Mouse (Mus musculus) ES-E14 (cell line): ENCODE measurements around the gene Cdyl. TPM values are rescaled to one million over a fixed set of nuclear protein-coding genes. Genes with fewer than 3 reads are reported as not detected.

Experiments
- DNase-seq: peaks from one replicate; pipeline ENCODE4 v3.0.0-alpha.2; 2013; ENCODE audit warnings: low read depth, low spot score
- H3K27ac ChIP-seq: 2 replicates; pipeline ENCODE4 v1.5.1; 2012; ENCODE audit warnings: low read depth, mild to moderate bottlenecking, low read length, moderate library complexity, mixed read lengths; ENCODE audit not compliant: poor library complexity, insufficient read depth, severe bottlenecking
- H3K36me3 ChIP-seq: 2 replicates; pipeline ENCODE4 v1.6.1; 2012; ENCODE audit warnings: mild to moderate bottlenecking, low read length, moderate library complexity, mixed read lengths; ENCODE audit not compliant: control insufficient read depth, poor library complexity, insufficient read depth, severe bottlenecking
- H3K4me1 ChIP-seq, 2 experiments: fragments of 150-350 bp in 1 of 2; sonication (generic) in 1 of 2; 2 replicates each; pipeline ENCODE4 v1.6.1; 2012; ENCODE audit warnings: low read length in 2 of 2, mild to moderate bottlenecking in 1 of 2, mixed read lengths in 1 of 2; ENCODE audit not compliant: control insufficient read depth in 2 of 2, insufficient read depth in 2 of 2, poor library complexity in 1 of 2
- H3K4me3 ChIP-seq, 2 experiments: fragments of 150-350 bp in 1 of 2; sonication (generic) in 1 of 2; 2 replicates each; pipeline ENCODE4 v1.5.1; 2012; ENCODE audit warnings: low read length in 2 of 2, low read depth in 1 of 2, mild to moderate bottlenecking in 1 of 2, mixed read lengths in 1 of 2; ENCODE audit not compliant: insufficient read depth in 1 of 2, poor library complexity in 1 of 2, severe bottlenecking in 1 of 2
- H3K9ac ChIP-seq: 2 replicates; pipeline ENCODE4 v1.6.1; 2012; ENCODE audit warnings: low read depth, mild to moderate bottlenecking, low read length, mixed read lengths; ENCODE audit not compliant: poor library complexity, insufficient read depth, severe bottlenecking
- H3K9me3 ChIP-seq: fragments of 150-350 bp; sonication (generic); 2 replicates; pipeline ENCODE4 v1.6.1; 2012; ENCODE audit warnings: low read depth, mild to moderate bottlenecking, low read length; ENCODE audit not compliant: control insufficient read depth, insufficient read depth
- CHD2 ChIP-seq: IDR thresholded peaks from 2 replicates; pipeline ENCODE4 v1.6.1; 2014; ENCODE audit warnings: mild to moderate bottlenecking, low read depth, low read length, inconsistent platforms
- HCFC1 ChIP-seq: IDR thresholded peaks from 2 replicates; pipeline ENCODE4 v1.6.1; 2012; ENCODE audit warnings: low read length, inconsistent platforms, borderline replicate concordance; ENCODE audit not compliant: insufficient read depth
- MAFK ChIP-seq: IDR thresholded peaks from 2 replicates; pipeline ENCODE4 v1.6.1; 2014; ENCODE audit warnings: mild to moderate bottlenecking, low read depth, low read length, inconsistent platforms; ENCODE audit not compliant: insufficient read depth
- ZC3H11A ChIP-seq: IDR thresholded peaks from 2 replicates; pipeline ENCODE4 v1.6.1; 2012; ENCODE audit warnings: low read depth, mild to moderate bottlenecking, inconsistent platforms, low read length, borderline replicate concordance
- ZNF384 ChIP-seq: IDR thresholded peaks from 2 replicates; pipeline ENCODE4 v1.6.1; 2012; ENCODE audit warnings: low read depth, low read length, inconsistent platforms
- in situ Hi-C, 2 experiments: fragments of 600-800 bp; cut with MboI; formaldehyde crosslinking; loops; one replicate each; pipeline ENCODE4 v1.15.1; 2025; ENCODE audit warnings: low sequenced_read_pairs in 2 of 2, inconsistent platforms in 1 of 2; ENCODE audit not compliant: unreplicated experiment in 2 of 2
- total RNA-seq: library from RNA; depleted of rRNA; stranded (reverse); fragments of 300-350 nt; gene quantifications from 2 replicates; pipeline ENCODE4 v1.2.3, GENCODE M21; 2012

Gene Cdyl
- total RNA-seq, 1 experiment: 20.3 TPM

- TF ChIP-seq CHD2 (no peak), ZNF384 (no peak), HCFC1 (no peak), MAFK (no peak), ZC3H11A (no peak)
- in situ Hi-C loops: no loop called here
- DNase-seq: no peak
Observed at GRCm38 (mm10) chr13:35878282-35878681, 218.6 kb downstream of the Cdyl start.

GRCm38 (mm10) chr13:35879068-35879467, 219.4 kb downstream of the Cdyl start:
- in situ Hi-C loops: no loop called here
- DNase-seq: no peak
- Histone ChIP-seq H3K36me3 (peaks cover 6% of the 10 kb centered on the region; the same call in 1 of the 2 replicates), H3K4me1 (peaks cover 0 to 4% of the 10 kb centered on the region in 2 experiments; a peak in 1 of 4 replicates), H3K9me3 (no peaks in the 10 kb centered on the region), H3K4me3 (no peak overlapping the region), H3K27ac (no peak overlapping the region), H3K9ac (no peak overlapping the region)
- no peak for TF ChIP-seq MAFK
- TF ChIP-seq ZC3H11A: no peak
- no peak for TF ChIP-seq ZNF384
- no peak for TF ChIP-seq CHD2
- no peak for TF ChIP-seq HCFC1

More at GRCm38 (mm10) chr13:35878282-35878681, 218.6 kb downstream of the Cdyl start:
- Histone ChIP-seq H3K36me3 (peaks cover 7% of the 10 kb centered on the region; the same call in 1 of the 2 replicates), H3K4me1 (peaks cover 0 to 4% of the 10 kb centered on the region in 2 experiments; a peak in 1 of 4 replicates), H3K27ac (no peak overlapping the region), H3K4me3 (no peak overlapping the region), H3K9me3 (no peaks in the 10 kb centered on the region), H3K9ac (no peak overlapping the region)

DNA sequence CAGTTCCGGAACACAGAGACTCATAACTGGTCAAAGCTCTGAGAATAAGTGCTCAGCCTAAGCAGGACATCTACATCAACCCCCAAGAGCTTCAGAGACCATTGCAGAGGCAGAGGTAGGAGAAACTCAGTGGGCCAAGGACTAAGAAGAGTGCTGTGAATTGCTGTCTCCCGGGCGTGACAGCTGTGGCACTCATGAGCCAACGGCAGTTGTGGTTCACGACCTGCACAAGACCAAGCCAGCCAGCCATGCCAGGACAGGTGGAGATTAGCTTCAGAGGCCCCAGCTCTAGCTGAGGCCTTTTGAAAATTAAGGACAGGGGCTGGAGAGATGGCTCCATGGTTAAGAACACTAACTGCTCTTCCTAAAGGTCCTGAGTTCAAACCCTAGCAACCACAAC, 219.9 kb downstream of the Cdyl start:
- peaks cover 0 to 4% of the 10 kb centered on the region in 2 experiments; a peak in 1 of 4 replicates for H3K4me1 ChIP-seq
- H3K27ac ChIP-seq: no peak overlapping the region
- H3K4me3 ChIP-seq: no peak overlapping the region
- TF ChIP-seq MAFK (no peak), ZC3H11A (no peak), CHD2 (no peak), ZNF384 (no peak), HCFC1 (no peak)
- no peak for DNase-seq
- 0 out of 2 replicates have a peak, but pooled peaks cover 2% of the 10 kb centered on the region for H3K36me3 ChIP-seq
- no peak overlapping the region for H3K9ac ChIP-seq
- in situ Hi-C loops: no loop called here
- H3K9me3 ChIP-seq: no peaks in the 10 kb centered on the region

GRCm38 (mm10) chr13:35880555-35881046, 221.0 kb downstream of the Cdyl start:
- TF ChIP-seq ZC3H11A (no peak), HCFC1 (no peak), ZNF384 (no peak), CHD2 (no peak), MAFK (no peak)
- in situ Hi-C loops: no loop called here
- Histone ChIP-seq H3K9me3 (no peaks in the 10 kb centered on the region), H3K36me3 (no peaks in the 10 kb centered on the region), H3K4me3 (no peak overlapping the region), H3K9ac (no peak overlapping the region), H3K27ac (no peak overlapping the region), H3K4me1 (peaks cover 0 to 4% of the 10 kb centered on the region in 2 experiments; a peak in 1 of 4 replicates)
- no peak for DNase-seq
